Mouse (Mus musculus) common myeloid progenitor, adult 5-6 weeks (primary cell): ENCODE measurements around the gene Asb16. TPM values are rescaled to one million over a fixed set of nuclear protein-coding genes. Genes with fewer than 3 reads are reported as not detected.

Experiments used
- ATAC-seq: replicated peaks from 2 replicates; pipeline ENCODE4 v1.8.0; 2016; ENCODE audit warnings: low read depth, mild to moderate bottlenecking, moderate TSS enrichment, inconsistent platforms; ENCODE audit not compliant: poor library complexity, severe bottlenecking
- total RNA-seq: library from RNA; stranded (forward); fragments of 200-1000, 187-1606 nt; gene quantifications from 2 replicates; pipeline ENCODE4 v1.2.3, GENCODE M21; 2017

Asb16 gene
- 0.18 and 1.5 TPM in 2 replicates for total RNA-seq

- ATAC-seq = no peak
Measured at GRCm38 (mm10) chr11:102268520-102269244, at the start of gene Asb16. Gene Asb16 (plus strand): TSS chr11:102268743.

GRCm38 (mm10) chr11:102218783-102219182, 49.8 kb upstream of the Asb16 start:
- ATAC-seq = peak; percentile 85

- no peak for ATAC-seq
Measured at GRCm38 (mm10) chr11:102219247-102219993, 49.1 kb upstream of the Asb16 start.

GRCm38 (mm10) chr11:102219994-102220346, 48.6 kb upstream of the Asb16 start:
- ATAC-seq = no peak

GRCm38 (mm10) chr11:102220451-102220850, 48.1 kb upstream of the Asb16 start:
- ATAC-seq = no peak

- no peak for ATAC-seq
Measured at GRCm38 (mm10) chr11:102221243-102221953, 47.1 kb upstream of the Asb16 start.

GRCm38 (mm10) chr11:102221954-102222351, 46.6 kb upstream of the Asb16 start:
- ATAC-seq = no peak

GRCm38 (mm10) chr11:102223166-102223565, 45.4 kb upstream of the Asb16 start:
- peak; percentile 29; the same call in 1 of the 2 replicates for ATAC-seq

GRCm38 (mm10) chr11:102224686-102225085, 43.9 kb upstream of the Asb16 start:
- no peak for ATAC-seq

GRCm38 (mm10) chr11:102225221-102225620, 43.3 kb upstream of the Asb16 start:
- no peak for ATAC-seq

GRCm38 (mm10) chr11:102226067-102226978, 42.2 kb upstream of the Asb16 start:
- ATAC-seq = no peak

GRCm38 (mm10) chr11:102227270-102228190, 41.0 kb upstream of the Asb16 start:
- ATAC-seq = no peak

GRCm38 (mm10) chr11:102228191-102228545, 40.4 kb upstream of the Asb16 start:
- no peak for ATAC-seq

GRCm38 (mm10) chr11:102228646-102229268, 39.8 kb upstream of the Asb16 start:
- no peak for ATAC-seq

- 0 out of 2 replicates have a peak, but pooled peaks have one; percentile 19 for ATAC-seq
Measured at GRCm38 (mm10) chr11:102229331-102229953, 39.1 kb upstream of the Asb16 start.

- peak; percentile 98 for ATAC-seq
Measured at GRCm38 (mm10) chr11:102230006-102230741, 38.4 kb upstream of the Asb16 start, which contains the start of gene Hdac5. Gene Hdac5 (minus strand): TSS chr11:102230166.

- no peak for ATAC-seq
Measured at GRCm38 (mm10) chr11:102236022-102236421, 32.5 kb upstream of the Asb16 start.
